Mouse (Mus musculus) stomach, postnatal 0 days (tissue): Measurements from ENCODE around the gene P4htm. TPM values are rescaled to one million over a fixed set of nuclear protein-coding genes. Genes with fewer than 3 reads are reported as not detected.

ENCODE experiments used
- ATAC-seq: fragments of 200-750 bp; cut with Nextera tagmentation; 2 replicates; pipeline ENCODE4 v1.8.0; 2017; ENCODE audit not compliant: low FRiP score, low TSS enrichment
- DNase-seq: peaks from one replicate; pipeline ENCODE4 v3.0.0-alpha.2; 2016; ENCODE audit warnings: low spot score
- H3K27ac ChIP-seq: fragments of 300-500 bp; sonication (generic); replicated peaks from 2 replicates; pipeline ENCODE4 v1.5.1; 2014; ENCODE audit warnings: mild to moderate bottlenecking, control low read depth
- H3K27me3 ChIP-seq: fragments of 300-500 bp; sonication (generic); 2 replicates; pipeline ENCODE4 v1.6.1; 2014; ENCODE audit warnings: low read length; ENCODE audit not compliant: control insufficient read depth, insufficient read depth
- H3K36me3 ChIP-seq: fragments of 300-500 bp; sonication (generic); 2 replicates; pipeline ENCODE4 v1.6.1; 2014; ENCODE audit warnings: low read length, mixed read lengths; ENCODE audit not compliant: control insufficient read depth, insufficient read depth
- H3K4me1 ChIP-seq: fragments of 300-500 bp; sonication (generic); replicated peaks from 2 replicates; pipeline ENCODE4 v1.6.1; 2014; ENCODE audit warnings: antibody characterized with exemption; ENCODE audit not compliant: control insufficient read depth, insufficient read depth
- H3K4me2 ChIP-seq: fragments of 300-500 bp; sonication (generic); replicated peaks from 2 replicates; pipeline ENCODE4 v1.6.1; 2014; ENCODE audit warnings: low read depth, mild to moderate bottlenecking, control low read depth, moderate library complexity
- H3K4me3 ChIP-seq: fragments of 300-500 bp; sonication (generic); 2 replicates; pipeline ENCODE4 v1.5.1; 2014; ENCODE audit warnings: low read depth, low read length, control low read depth
- H3K9ac ChIP-seq: fragments of 300-500 bp; sonication (generic); 2 replicates; pipeline ENCODE4 v1.6.1; 2014; ENCODE audit warnings: mild to moderate bottlenecking, low read length, control low read depth, mixed read lengths
- H3K9me3 ChIP-seq: fragments of 300-500 bp; sonication (generic); 2 replicates; pipeline ENCODE4 v1.6.1; 2016; ENCODE audit warnings: low read length; ENCODE audit not compliant: control insufficient read depth
- CTCF ChIP-seq: IDR thresholded peaks from 2 replicates; pipeline ENCODE4 v1.5.1; 2016; ENCODE audit warnings: antibody characterized with exemption, low read depth, mild to moderate bottlenecking, moderate library complexity
- EP300 ChIP-seq: optimal IDR thresholded peaks from 2 replicates; pipeline ENCODE3; 2016; ENCODE audit warnings: antibody characterized with exemption
- WGBS: fragments of 180-500 bp; shearing (Covaris S2); extraction: QIAGEN DNeasy Blood & Tissue Kit; methylation state at CpG from one replicate; pipeline ENCODE4 v1.1.7; 2014; 5-methylcytosine and 5-hydroxymethylcytosine counted together
- microRNA counts: library from miRNA; unstranded; fragments of <30 nt; microRNA quantifications from one replicate; lab custom pipeline; 2015
- microRNA-seq: library from miRNA; unstranded; fragments of <30 nt; microRNA quantifications from one replicate; pipeline ENCODE4, GENCODE M21; 2016
- polyA plus RNA-seq: library from polyadenylated mRNA; unstranded; fragments of >200 nt; fragmentation: Nextera tagmentation; extraction: Ambion mirVana; gene quantifications from 2 replicates; pipeline ENCODE4 v1.2.1, GENCODE M21; 2015

Gene P4htm
- polyA plus RNA-seq, 1 experiment from 2014 or later, result 3.7 TPM

DNA sequence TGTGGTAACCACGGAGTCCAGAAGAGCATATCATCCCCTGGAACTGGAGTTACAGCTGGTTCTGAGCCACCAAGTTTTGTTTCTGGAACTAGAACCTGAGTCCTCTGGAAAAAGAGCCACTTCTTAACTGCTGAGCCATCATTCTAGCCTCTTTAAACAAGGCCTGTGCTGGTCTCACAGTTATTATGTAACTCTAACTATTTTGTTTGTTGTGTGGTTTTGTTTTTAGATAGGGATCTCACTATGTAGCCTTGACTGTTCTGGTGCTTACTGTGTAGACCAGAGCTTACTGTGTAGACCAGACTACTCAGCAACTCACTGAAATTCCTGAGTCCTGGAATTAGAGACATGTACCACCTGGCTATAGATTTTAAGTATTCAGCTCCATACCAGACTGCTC is 50.6 kb downstream of the P4htm start:
- ATAC-seq, result no peak
- Histone ChIP-seq H3K4me3 (no peak overlapping the region), H3K27ac (no peak overlapping the region), H3K4me2 (no peak overlapping the region), H3K36me3 (peaks cover 33% of the 10 kb centered on the region), H3K4me1 (no peaks in the 10 kb centered on the region), H3K9me3 (no peaks in the 10 kb centered on the region), H3K9ac (no peak overlapping the region), H3K27me3 (no peaks in the 10 kb centered on the region)
- 91% methylated on average over 1 of the region's 1 CpGs for WGBS
- TF ChIP-seq EP300 (no peak), CTCF (no peak)
- no peak for DNase-seq

DNA sequence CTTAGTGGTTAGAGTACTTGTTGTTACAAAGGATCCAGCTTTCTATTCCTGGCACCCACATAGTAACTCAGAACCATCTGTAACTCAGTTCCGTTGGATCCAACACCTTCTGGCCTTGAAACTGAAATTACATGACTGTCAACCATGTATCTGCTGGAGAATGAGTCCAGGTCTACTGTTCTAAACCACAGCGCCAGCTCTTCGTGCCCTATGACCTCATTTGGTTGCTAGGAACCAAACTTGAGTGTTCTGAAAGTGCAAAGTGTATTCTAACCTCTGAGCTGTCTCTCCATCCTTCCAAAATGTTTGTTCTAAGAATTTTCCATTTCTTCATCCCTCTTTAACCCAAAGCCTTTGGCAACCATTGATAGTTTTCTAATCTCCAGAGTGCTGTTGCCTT is 51.5 kb downstream of the P4htm start:
- Histone ChIP-seq H3K9ac (no peak overlapping the region), H3K27ac (no peak overlapping the region), H3K27me3 (no peaks in the 10 kb centered on the region), H3K4me3 (no peak overlapping the region), H3K4me1 (no peaks in the 10 kb centered on the region), H3K9me3 (no peaks in the 10 kb centered on the region), H3K4me2 (no peak overlapping the region), H3K36me3 (peaks cover 38% of the 10 kb centered on the region)
- WGBS, result 96% methylated on average over 3 of the region's 3 CpGs
- ATAC-seq (no peak), DNase-seq (no peak)
- no peak for TF ChIP-seq EP300
- TF ChIP-seq CTCF, result no peak

- no peaks in the 10 kb centered on the region for H3K27me3 ChIP-seq
- ATAC-seq, result no peak
- no peak overlapping the region for H3K4me2 ChIP-seq
- H3K36me3 ChIP-seq, result peaks cover 32% of the 10 kb centered on the region
- no peak overlapping the region for H3K4me3 ChIP-seq
- H3K9me3 ChIP-seq, result no peaks in the 10 kb centered on the region
- TF ChIP-seq EP300, result no peak
- H3K4me1 ChIP-seq, result no peaks in the 10 kb centered on the region
- no peak overlapping the region for H3K9ac ChIP-seq
- DNase-seq, result no peak
- no peak overlapping the region for H3K27ac ChIP-seq
Measured at GRCm38 (mm10) chr9:108540846-108541245, 56.6 kb downstream of the P4htm start.

DNA sequence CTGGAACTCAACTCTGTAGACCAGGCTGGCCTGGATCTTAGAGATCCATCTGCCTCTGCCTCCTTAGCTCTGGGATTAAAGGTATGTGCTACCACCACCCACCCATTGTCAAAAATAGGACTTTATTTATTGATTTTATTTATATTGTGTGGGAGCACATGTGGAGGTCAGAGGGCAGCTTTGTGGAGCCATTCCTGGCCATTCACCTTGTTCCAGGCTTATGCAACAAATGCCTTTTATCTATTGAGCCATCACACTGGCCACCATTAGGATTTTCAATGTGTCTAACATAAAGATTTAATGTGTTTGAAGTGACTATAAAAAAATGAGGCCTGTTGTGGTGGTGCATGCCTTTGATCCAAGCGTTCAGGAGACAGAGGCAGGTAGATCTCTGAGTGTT is 66.0 kb downstream of the P4htm start:
- H3K9me3 ChIP-seq, result no peaks in the 10 kb centered on the region
- peaks cover 30% of the 10 kb centered on the region for H3K36me3 ChIP-seq
- H3K27me3 ChIP-seq, result no peaks in the 10 kb centered on the region
- TF ChIP-seq EP300 (no peak), CTCF (no peak)
- no peak overlapping the region for H3K4me3 ChIP-seq
- no peak for ATAC-seq
- DNase-seq, result no peak
- 91% methylated on average over 1 of the region's 1 CpGs for WGBS
- no peak overlapping the region for H3K27ac ChIP-seq
- H3K9ac ChIP-seq, result no peak overlapping the region
- H3K4me2 ChIP-seq, result no peak overlapping the region
- H3K4me1 ChIP-seq, result no peaks in the 10 kb centered on the region

DNA sequence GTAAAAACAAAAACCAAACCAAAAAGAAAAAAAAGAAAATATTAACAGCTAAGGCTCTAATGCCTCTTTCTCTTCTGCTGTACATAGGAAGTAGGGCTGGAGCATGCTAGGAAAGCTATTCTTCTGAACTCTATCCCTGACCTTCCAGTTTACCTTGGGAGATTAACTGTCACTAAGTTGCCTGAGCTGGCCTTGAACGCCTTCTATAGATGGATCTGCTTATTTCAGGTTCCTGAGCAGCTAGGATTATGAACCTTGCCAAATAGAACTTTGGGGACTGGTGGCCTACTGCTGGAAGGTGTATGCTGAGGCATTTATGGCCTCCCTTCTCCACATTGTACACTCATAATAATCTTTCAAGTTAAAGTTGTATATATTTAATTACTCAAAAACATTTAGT is 66.5 kb downstream of the P4htm start:
- Histone ChIP-seq H3K9me3 (no peaks in the 10 kb centered on the region), H3K27ac (no peak overlapping the region), H3K9ac (no peak overlapping the region), H3K27me3 (no peaks in the 10 kb centered on the region), H3K4me2 (no peak overlapping the region), H3K4me1 (no peaks in the 10 kb centered on the region), H3K4me3 (no peak overlapping the region), H3K36me3 (peaks cover 25% of the 10 kb centered on the region)
- no peak for ATAC-seq
- 83% methylated on average over 1 of the region's 1 CpGs for WGBS
- TF ChIP-seq CTCF (no peak), EP300 (no peak)
- no peak for DNase-seq

MicroRNAs encoded within 50 kb of the gene (microRNA counts, 519-probe panel; counts per million panel counts)
- 5,361 counts per million, percentile 62 among the panel's probes with 10 or more counts for microRNA mmu-miR-191 (lab: Ali Mortazavi, UCI)
- microRNA mmu-miR-425 (lab: Ali Mortazavi, UCI), result 4,558 counts per million, percentile 44 among the panel's probes with 10 or more counts

Small RNAs within 50 kb of the gene (microRNA-seq; reads per million reads assigned to microRNA genes)
- gene Gm24083 (not detected), gene Mir191 (not detected), gene Mir425 (1,838 reads per million, percentile 78 among the genes with 10 or more reads in this experiment)

Other genes with a start within 250 kb of the P4htm start
- 56.8 and 59.6 TPM in 2 replicates for gene Usp4, start 249.8 kb downstream of the P4htm start, polyA plus RNA-seq
- 0.17 and 0.21 TPM in 2 replicates for gene 1700102P08Rik, start 204.9 kb downstream of the P4htm start, polyA plus RNA-seq
- gene Ccdc36, start 169.2 kb downstream of the P4htm start, polyA plus RNA-seq, result 0.39 and 0.41 TPM in 2 replicates
- gene BC048562, start 161.2 kb downstream of the P4htm start, polyA plus RNA-seq, result not detected in 2 replicates
- gene Ccdc71, start 137.1 kb downstream of the P4htm start, polyA plus RNA-seq, result 29.7 and 32.2 TPM in 2 replicates
- 37.2 and 46.7 TPM in 2 replicates for gene Klhdc8b, start 136.1 kb downstream of the P4htm start, polyA plus RNA-seq
- gene Lamb2, start 117.9 kb downstream of the P4htm start, polyA plus RNA-seq, result 19.2 and 21.8 TPM in 2 replicates
- gene Usp19, start 107.1 kb downstream of the P4htm start, polyA plus RNA-seq, result 22.2 and 22.7 TPM in 2 replicates
- gene Qars, start 90.0 kb downstream of the P4htm start, polyA plus RNA-seq, result 66.4 and 70.6 TPM in 2 replicates
- 47.7 and 50.5 TPM in 2 replicates for gene Qrich1, start 80.9 kb downstream of the P4htm start, polyA plus RNA-seq
- gene Impdh2, start 37.4 kb downstream of the P4htm start, polyA plus RNA-seq, result 67.1 and 70.6 TPM in 2 replicates
- gene Ndufaf3, start 30.2 kb downstream of the P4htm start, polyA plus RNA-seq, result 40.4 and 42.4 TPM in 2 replicates
- 44.9 and 50.5 TPM in 2 replicates for gene Dalrd3, start 27.8 kb downstream of the P4htm start, polyA plus RNA-seq
- gene Wdr6, start 18.9 kb downstream of the P4htm start, polyA plus RNA-seq, result 23.2 and 25.5 TPM in 2 replicates
- 25.1 and 27.2 TPM in 2 replicates for gene Arih2, start 51.7 kb upstream of the P4htm start, polyA plus RNA-seq
- 71.5 and 75.1 TPM in 2 replicates for gene Slc25a20, start 64.4 kb upstream of the P4htm start, polyA plus RNA-seq
- gene Prkar2a, start 91.6 kb upstream of the P4htm start, polyA plus RNA-seq, result 22.2 and 24.0 TPM in 2 replicates
- gene Ip6k2, start 186.1 kb upstream of the P4htm start, polyA plus RNA-seq, result 35.7 and 37.8 TPM in 2 replicates
- gene Nckipsd, start 210.7 kb upstream of the P4htm start, polyA plus RNA-seq, result 7.9 and 8.5 TPM in 2 replicates
- 0.15 and 0.22 TPM in 2 replicates for gene Celsr3, start 228.7 kb upstream of the P4htm start, polyA plus RNA-seq